Mouse (Mus musculus) retina, embryonic 14.5 days (tissue): ENCODE measurements around the gene Scgb2b15.
"Not testable (repeated sequence)": the region's sequence is repeated elsewhere in the genome, so short reads cannot be mapped to it uniquely, and the experiment has no call there.

Experiments
- DNase-seq: peaks from one replicate; pipeline ENCODE4 v3.0.0-alpha.2; 2015; ENCODE audit warnings: low spot score

Scgb2b15 gene

GRCm38 (mm10) chr7:32829562-32829961, at the start of gene Scgb2b15:
Gene Scgb2b15, minus strand, starts transcription at chr7:32829662.
- not testable (repeated sequence) for DNase-seq

DNA sequence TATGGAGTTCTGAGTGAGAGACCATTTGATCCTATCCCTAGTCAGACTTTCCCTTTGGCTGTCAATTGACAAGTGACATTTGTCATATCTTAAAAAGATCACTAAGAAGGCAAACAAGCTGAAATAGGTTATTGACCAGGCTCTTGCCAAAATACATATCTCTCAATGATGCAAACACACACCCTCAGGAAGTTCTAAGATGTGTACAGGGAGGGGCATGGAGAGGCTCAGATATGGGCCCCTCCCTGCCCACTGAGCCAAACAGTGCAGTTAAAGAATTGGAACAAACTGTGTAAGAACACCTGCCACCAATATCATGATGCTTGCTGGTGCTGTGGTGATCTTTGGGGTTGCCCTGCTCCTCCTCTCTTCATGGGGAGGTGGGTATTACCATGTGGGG, 6.8 kb upstream of the Scgb2b15 start, which contains the start of gene Scgb1b15:
Gene Scgb1b15, plus strand, starts transcription at position 301 of the 400 bp plus-strand sequence.
- not testable (repeated sequence) for DNase-seq
